Mouse (Mus musculus) central nervous system, embryonic 18 days (tissue): ENCODE results near the gene Gm3115. TPM values are rescaled to one million over a fixed set of nuclear protein-coding genes. Genes with fewer than 3 reads are reported as not detected.

Source experiments
- polyA plus RNA-seq: library from polyadenylated mRNA; depleted of rRNA; stranded (reverse); fragments of >200 nt; gene quantifications from 2 replicates; pipeline ENCODE4 v1.2.3, GENCODE M21; 2012; rRNA removed

Gene Gm3115
- 0.05 TPM in 1 of 2 replicates, not detected in the other for polyA plus RNA-seq

GRCm38 (mm10) chr14:4083820-4084219 is at the start of gene Gm3115:
Gm3115 (plus strand) TSS chr14:4084120.

GRCm38 (mm10) chr14:4110426-4110825 is 26.5 kb downstream of the Gm3115 start, which contains the start of gene Gm8108:
Gm8108 (plus strand) TSS chr14:4110526.

Other genes with a start within 250 kb of the Gm3115 start
- not detected in 2 replicates for gene Gm3033, start 237.9 kb upstream of the Gm3115 start, polyA plus RNA-seq
- 0.05 and 0.06 TPM in 2 replicates for gene Gm2916, start 199.9 kb upstream of the Gm3115 start, polyA plus RNA-seq
- gene Gm3029, start 152.4 kb upstream of the Gm3115 start, polyA plus RNA-seq = not detected in 2 replicates
- gene Gm3095, start 120.6 kb upstream of the Gm3115 start, polyA plus RNA-seq = 2.0 and 3.0 TPM in 2 replicates
- gene Gm3099, start 85.7 kb upstream of the Gm3115 start, polyA plus RNA-seq = not detected in 2 replicates
- gene Gm5796, start 60.2 kb upstream of the Gm3115 start, polyA plus RNA-seq = 9.8 and 11.1 TPM in 2 replicates
- gene Gm8108, start 26.4 kb downstream of the Gm3115 start, polyA plus RNA-seq = 11.4 and 11.5 TPM in 2 replicates
- gene Gm3127, start 80.9 kb downstream of the Gm3115 start, polyA plus RNA-seq = 0.06 TPM in 1 of 2 replicates, not detected in the other
- 14.0 and 15.3 TPM in 2 replicates for gene Gm2974, start 98.5 kb downstream of the Gm3115 start, polyA plus RNA-seq
- gene Gm3138, start 165.5 kb downstream of the Gm3115 start, polyA plus RNA-seq = 0.03 TPM in 1 of 2 replicates, not detected in the other
- gene Gm3149, start 233.2 kb downstream of the Gm3115 start, polyA plus RNA-seq = not detected in 2 replicates